Mouse (Mus musculus) neural tube, embryonic 15.5 days (tissue): ENCODE data around the gene Dexi. TPM values are rescaled to one million over a fixed set of nuclear protein-coding genes. Genes with fewer than 3 reads are reported as not detected.

Experiments
- ATAC-seq: fragments of 200-750 bp; cut with Nextera tagmentation; 2 replicates; pipeline ENCODE4 v1.8.0; 2017; ENCODE audit warnings: mild to moderate bottlenecking, moderate TSS enrichment, moderate library complexity; ENCODE audit not compliant: low FRiP score
- H3K27ac ChIP-seq: fragments of 300-500 bp; sonication (generic); replicated peaks from 2 replicates; pipeline ENCODE4 v1.5.1; 2015; ENCODE audit warnings: mild to moderate bottlenecking, inconsistent platforms
- H3K27me3 ChIP-seq: fragments of 300-500 bp; sonication (generic); replicated peaks from 2 replicates; pipeline ENCODE4 v1.6.1; 2015; ENCODE audit warnings: inconsistent platforms
- H3K36me3 ChIP-seq: fragments of 300-500 bp; sonication (generic); 2 replicates; pipeline ENCODE4 v1.6.1; 2015; ENCODE audit warnings: inconsistent platforms
- H3K4me1 ChIP-seq: fragments of 300-500 bp; sonication (generic); 2 replicates; pipeline ENCODE4 v1.6.1; 2015; ENCODE audit warnings: inconsistent platforms
- H3K4me2 ChIP-seq: fragments of 300-500 bp; sonication (generic); 2 replicates; pipeline ENCODE4 v1.6.1; 2015; ENCODE audit warnings: inconsistent platforms, mild to moderate bottlenecking, moderate library complexity
- H3K4me3 ChIP-seq: fragments of 300-500 bp; sonication (generic); replicated peaks from 2 replicates; pipeline ENCODE4 v1.5.1; 2015; ENCODE audit warnings: mild to moderate bottlenecking, inconsistent platforms
- H3K9ac ChIP-seq: fragments of 300-500 bp; sonication (generic); replicated peaks from 2 replicates; pipeline ENCODE4 v1.6.1; 2015; ENCODE audit warnings: mild to moderate bottlenecking, inconsistent platforms
- H3K9me3 ChIP-seq: fragments of 300-500 bp; sonication (generic); replicated peaks from 2 replicates; pipeline ENCODE4 v1.6.1; 2016; ENCODE audit warnings: inconsistent platforms
- WGBS: fragments of 180-500 bp; shearing (Covaris S2); methylation state at CpG from one replicate; pipeline ENCODE4 v1.1.7; 2015; ENCODE audit warnings: mixed read lengths; 5-methylcytosine and 5-hydroxymethylcytosine counted together
- polyA plus RNA-seq: library from polyadenylated mRNA; unstranded; fragments of >200 nt; fragmentation: Nextera tagmentation; extraction: Ambion mirVana; gene quantifications from 2 replicates; pipeline ENCODE4 v1.2.1, GENCODE M21; 2015

Dexi gene
- polyA plus RNA-seq, 1 experiment from 2014 or later, result 17.4 TPM

DNA sequence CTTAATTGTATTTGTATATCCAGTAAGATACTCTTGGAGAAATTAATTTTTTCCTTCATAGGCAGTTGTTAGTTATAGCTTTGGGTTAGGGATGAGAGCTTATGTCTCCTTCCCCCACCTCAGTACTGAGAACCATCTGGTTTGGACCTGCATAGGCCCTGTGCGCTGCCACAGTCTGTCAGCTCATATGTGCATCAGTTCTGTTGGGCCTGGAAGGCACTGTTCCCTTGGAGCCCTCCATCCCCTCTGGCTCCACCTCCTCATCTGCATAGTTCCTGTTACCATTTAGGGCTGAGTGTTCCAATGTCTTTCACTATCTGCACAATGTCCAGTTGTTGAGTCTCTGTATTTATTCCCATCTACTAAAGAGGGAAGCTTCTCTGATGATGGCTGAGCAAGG lies 74.7 kb downstream of the Dexi start:
- Histone ChIP-seq H3K4me3 (no peak overlapping the region), H3K27ac (no peak overlapping the region), H3K4me2 (no peak overlapping the region), H3K36me3 (no peaks in the 10 kb centered on the region), H3K9ac (no peak overlapping the region), H3K4me1 (no peaks in the 10 kb centered on the region), H3K9me3 (no peaks in the 10 kb centered on the region), H3K27me3 (no peaks in the 10 kb centered on the region)
- WGBS, result 82% methylated on average over 1 of the region's 1 CpGs
- no peak for ATAC-seq

DNA sequence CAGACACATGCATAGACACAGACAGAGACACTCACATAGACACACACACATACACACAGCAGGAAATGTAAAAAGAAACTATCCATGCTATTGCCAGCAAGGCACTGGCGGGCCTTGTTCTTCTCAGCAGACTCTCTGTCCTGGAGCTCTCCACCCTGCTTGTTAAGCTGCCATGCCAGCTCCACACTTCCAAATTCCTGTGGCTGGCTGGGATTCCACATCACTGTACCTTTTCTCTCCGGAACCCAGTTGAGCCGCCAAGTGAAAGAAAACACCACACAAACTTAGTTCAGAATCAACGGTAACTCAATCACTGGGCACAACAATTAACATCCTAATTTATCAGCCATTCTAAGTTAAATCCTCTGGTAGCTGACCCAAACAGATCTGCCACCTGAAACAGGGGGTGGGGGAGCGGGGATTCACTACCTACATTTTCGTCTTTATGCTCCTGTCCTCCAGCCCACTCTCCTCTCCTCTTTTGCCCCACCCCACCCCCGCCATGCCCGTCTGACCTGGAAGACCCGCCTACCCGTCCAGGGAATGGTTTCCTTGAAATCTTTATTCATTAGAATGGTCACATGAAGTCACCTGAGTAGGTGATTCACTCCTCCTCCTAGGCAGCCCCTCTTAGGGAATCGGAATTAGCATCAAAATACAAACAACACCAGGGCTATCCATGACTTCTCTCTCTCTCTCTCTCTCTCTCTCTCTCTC lies 75.3 kb downstream of the Dexi start:
- Histone ChIP-seq H3K36me3 (no peaks in the 10 kb centered on the region), H3K4me2 (no peak overlapping the region), H3K4me1 (no peaks in the 10 kb centered on the region), H3K27ac (no peak overlapping the region), H3K9ac (no peak overlapping the region), H3K4me3 (no peak overlapping the region), H3K27me3 (no peaks in the 10 kb centered on the region), H3K9me3 (no peaks in the 10 kb centered on the region)
- 43% methylated on average over 11 of the region's 11 CpGs for WGBS
- no peak for ATAC-seq

DNA sequence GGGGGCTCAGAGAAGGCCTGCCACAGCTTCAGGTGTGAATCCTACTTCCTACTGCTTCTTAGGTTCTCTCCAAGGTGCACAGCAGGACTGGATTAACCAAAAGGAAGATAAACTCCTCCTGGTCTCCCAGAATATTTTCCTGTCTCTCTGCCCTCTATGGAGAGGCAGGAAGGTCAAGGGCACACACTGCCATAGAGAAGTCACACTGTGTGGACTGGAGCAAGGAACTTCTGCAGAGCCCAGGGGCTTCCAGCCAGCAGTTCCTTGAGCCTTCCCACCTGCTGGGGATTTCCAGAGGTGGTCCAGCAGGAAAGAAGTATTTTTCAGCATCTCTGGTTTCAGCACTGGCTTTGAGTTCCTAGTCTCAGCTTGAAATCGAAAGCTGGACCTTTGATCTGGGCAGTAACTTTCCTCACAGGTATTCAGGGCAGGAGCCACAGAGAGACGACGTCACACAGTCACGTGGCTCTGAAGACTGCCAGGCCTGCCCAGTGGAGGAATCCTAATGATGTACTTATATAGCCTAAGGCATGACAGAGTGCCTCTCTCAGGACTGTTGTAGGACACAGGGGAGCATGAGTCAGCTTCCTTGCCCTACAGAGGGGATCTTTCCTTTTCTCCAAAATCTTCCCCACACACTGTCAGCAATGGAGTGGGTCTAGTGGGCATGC lies 77.7 kb downstream of the Dexi start:
- no peak overlapping the region for H3K4me3 ChIP-seq
- no peaks in the 10 kb centered on the region for H3K36me3 ChIP-seq
- no peak for ATAC-seq
- no peak overlapping the region for H3K9ac ChIP-seq
- H3K4me1 ChIP-seq, result no peaks in the 10 kb centered on the region
- no peaks in the 10 kb centered on the region for H3K9me3 ChIP-seq
- 32% methylated on average over 4 of the region's 4 CpGs for WGBS
- H3K27me3 ChIP-seq, result no peaks in the 10 kb centered on the region
- no peak overlapping the region for H3K27ac ChIP-seq
- no peak overlapping the region for H3K4me2 ChIP-seq

GRCm38 (mm10) chr16:10461178-10461577 lies 81.7 kb downstream of the Dexi start:
- Histone ChIP-seq H3K9me3 (no peaks in the 10 kb centered on the region), H3K4me2 (no peak overlapping the region), H3K4me1 (no peaks in the 10 kb centered on the region), H3K4me3 (no peak overlapping the region), H3K9ac (no peak overlapping the region), H3K36me3 (no peaks in the 10 kb centered on the region), H3K27me3 (no peaks in the 10 kb centered on the region), H3K27ac (no peak overlapping the region)
- ATAC-seq, result no peak
- WGBS, result 96% methylated on average over 2 of the region's 2 CpGs

GRCm38 (mm10) chr16:10460188-10460587 lies 82.7 kb downstream of the Dexi start:
- 76% methylated on average over 2 of the region's 2 CpGs for WGBS
- Histone ChIP-seq H3K9ac (no peak overlapping the region), H3K36me3 (no peaks in the 10 kb centered on the region), H3K4me2 (no peak overlapping the region), H3K27me3 (no peaks in the 10 kb centered on the region), H3K4me1 (no peaks in the 10 kb centered on the region), H3K27ac (no peak overlapping the region), H3K4me3 (no peak overlapping the region), H3K9me3 (no peaks in the 10 kb centered on the region)
- ATAC-seq, result no peak

DNA sequence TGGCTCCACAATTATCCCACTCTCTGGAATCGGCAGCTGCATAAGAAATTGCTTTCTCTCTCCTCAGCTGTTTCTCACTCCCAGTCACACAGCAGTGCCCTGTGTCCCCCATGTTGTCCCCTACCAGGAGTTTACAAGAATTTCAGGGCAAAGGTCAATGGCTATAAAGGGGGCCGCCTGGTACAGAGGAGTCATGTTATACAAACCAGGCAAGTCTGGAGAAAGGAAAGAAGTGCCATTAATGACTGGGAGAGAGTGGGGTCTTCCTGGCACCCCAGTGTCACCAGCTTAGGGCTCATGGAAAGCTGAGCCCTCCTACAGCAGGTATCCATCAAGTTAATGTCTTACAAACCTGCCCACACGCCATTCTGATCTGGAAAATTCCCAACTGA lies 88.3 kb downstream of the Dexi start:
- Histone ChIP-seq H3K4me2 (no peak overlapping the region), H3K9me3 (no peaks in the 10 kb centered on the region), H3K27ac (no peak overlapping the region), H3K9ac (no peak overlapping the region), H3K27me3 (no peaks in the 10 kb centered on the region), H3K4me3 (no peak overlapping the region), H3K36me3 (no peaks in the 10 kb centered on the region), H3K4me1 (peaks cover 8% of the 10 kb centered on the region; the same call in 1 of the 2 replicates)
- ATAC-seq, result no peak
- WGBS, result 12% methylated on average over 3 of the region's 3 CpGs

DNA sequence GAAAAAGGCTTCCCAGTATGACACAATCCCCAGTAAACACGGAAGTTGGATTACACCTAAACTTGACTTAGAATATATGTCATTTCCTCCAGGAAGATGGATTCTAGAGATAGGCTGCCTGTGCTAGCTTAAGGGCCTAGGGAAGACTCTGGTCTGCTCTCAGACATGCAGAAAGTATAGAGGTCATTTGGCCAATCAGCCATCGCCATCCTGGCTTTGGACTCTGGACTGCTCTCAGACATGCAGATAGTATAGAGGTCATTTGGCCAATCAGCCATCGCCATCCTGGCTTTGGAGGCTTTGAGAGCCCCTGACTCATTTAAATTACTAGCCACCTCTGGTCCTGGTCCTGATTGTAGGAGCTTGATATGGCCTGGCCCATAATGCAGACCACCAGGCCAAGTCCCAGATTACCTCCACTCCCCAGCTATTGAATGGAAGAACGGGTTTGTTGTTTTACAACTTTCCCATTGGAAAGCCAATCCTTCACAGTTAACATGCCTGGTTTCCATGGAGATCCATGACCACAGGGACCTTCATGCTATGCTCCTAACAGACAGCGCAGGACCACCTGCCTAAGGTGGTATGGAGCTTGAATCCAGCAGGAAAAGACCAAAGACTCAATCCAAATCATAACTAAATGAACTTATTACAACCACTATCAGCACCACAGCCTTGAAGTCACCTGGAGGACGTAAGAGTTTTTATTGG lies 88.8 kb downstream of the Dexi start:
- Histone ChIP-seq H3K9ac (no peak overlapping the region), H3K27me3 (no peaks in the 10 kb centered on the region), H3K36me3 (no peaks in the 10 kb centered on the region), H3K9me3 (no peaks in the 10 kb centered on the region), H3K4me3 (no peak overlapping the region), H3K27ac (no peak overlapping the region), H3K4me1 (peaks cover 8% of the 10 kb centered on the region; the same call in 1 of the 2 replicates), H3K4me2 (no peak overlapping the region)
- 49% methylated on average over 6 of the region's 6 CpGs for WGBS
- ATAC-seq, result no peak

Other genes starting within 250 kb of the Dexi start
- 17.2 and 20.5 TPM in 2 replicates for gene Emp2, start 229.1 kb downstream of the Dexi start, polyA plus RNA-seq
- 19.9 and 25.6 TPM in 2 replicates for gene Tekt5, start 147.6 kb downstream of the Dexi start, polyA plus RNA-seq
- 49.8 and 55.7 TPM in 2 replicates for gene Nubp1, start 131.1 kb downstream of the Dexi start, polyA plus RNA-seq
- 47.0 and 48.9 TPM in 2 replicates for gene Tvp23a, start 95.7 kb downstream of the Dexi start, polyA plus RNA-seq
- gene Ciita, start 63.0 kb downstream of the Dexi start, polyA plus RNA-seq, result 0.47 and 3.4 TPM in 2 replicates
- 62.6 and 71.6 TPM in 2 replicates for gene Clec16a, start 2.3 kb upstream of the Dexi start, polyA plus RNA-seq
- gene Socs1, start 242.5 kb upstream of the Dexi start, polyA plus RNA-seq, result 5.7 and 11.9 TPM in 2 replicates
- not detected in 2 replicates for gene Tnp2, start 245.6 kb upstream of the Dexi start, polyA plus RNA-seq
- not detected in 2 replicates for gene Prm3, start 247.9 kb upstream of the Dexi start, polyA plus RNA-seq